Mouse (Mus musculus) erythroblast, embryonic 14.5 days (primary cell): ENCODE measurements around the gene Gspt1.

Experiments
- GATA1 ChIP-seq: IDR thresholded peaks from 2 replicates; pipeline ENCODE4 v1.6.1; 2012; ENCODE audit warnings: low read length, inconsistent platforms, mixed read lengths
- TAL1 ChIP-seq: IDR thresholded peaks from 3 replicates; pipeline ENCODE4 v1.6.1; 2012; ENCODE audit warnings: low read length, inconsistent platforms, mixed read lengths

DNA sequence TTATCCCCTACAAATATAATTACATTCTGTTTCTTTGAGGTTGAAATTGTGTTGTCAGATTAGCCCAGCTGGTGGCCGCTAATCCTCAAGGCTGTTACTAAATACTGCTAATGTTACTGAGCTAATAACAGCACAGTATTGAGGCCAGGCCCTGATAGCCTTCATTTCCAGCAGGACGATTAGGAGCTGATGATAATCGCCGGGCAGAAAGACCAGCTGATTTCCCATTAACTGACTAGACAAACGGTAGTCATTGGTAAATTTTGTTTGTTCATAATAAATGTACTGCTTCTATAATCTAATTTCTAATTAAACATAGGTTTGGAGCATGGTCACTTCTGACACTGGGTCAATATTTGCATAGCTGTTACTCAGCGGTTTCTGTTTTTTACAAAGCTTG is 24.7 kb upstream of the Gspt1 start:
- no peak for TF ChIP-seq GATA1
- no peak for TF ChIP-seq TAL1
